Mouse (Mus musculus) heart, embryonic 11.5 days (tissue): ENCODE data around the gene Tbx19. TPM values are rescaled to one million over a fixed set of nuclear protein-coding genes. Genes with fewer than 3 reads are reported as not detected.

Source experiments
- ATAC-seq: fragments of 200-750 bp; cut with Nextera tagmentation; replicated peaks from 2 replicates; pipeline ENCODE4 v1.8.0; 2017; ENCODE audit warnings: moderate library complexity; ENCODE audit not compliant: insufficient number of reproducible peaks, low FRiP score, low TSS enrichment
- H3K27ac ChIP-seq: fragments of 300-500 bp; sonication (generic); 2 replicates; pipeline ENCODE4 v1.5.1; 2014; ENCODE audit warnings: mild to moderate bottlenecking, low read depth, low read length
- H3K27me3 ChIP-seq: fragments of 300-500 bp; sonication (generic); 2 replicates; pipeline ENCODE4 v1.6.1; 2014; ENCODE audit warnings: mild to moderate bottlenecking, low read length, mixed read lengths; ENCODE audit not compliant: control insufficient read depth, insufficient read depth
- H3K36me3 ChIP-seq: fragments of 300-500 bp; sonication (generic); 2 replicates; pipeline ENCODE4 v1.6.1; 2014; ENCODE audit warnings: mild to moderate bottlenecking, low read length, moderate library complexity, mixed read lengths; ENCODE audit not compliant: control insufficient read depth, insufficient read depth
- H3K4me1 ChIP-seq: fragments of 300-500 bp; sonication (generic); 2 replicates; pipeline ENCODE4 v1.6.1; 2014; ENCODE audit warnings: low read length; ENCODE audit not compliant: control insufficient read depth, insufficient read depth
- H3K4me2 ChIP-seq: fragments of 300-500 bp; sonication (generic); 2 replicates; pipeline ENCODE4 v1.6.1; 2014; ENCODE audit warnings: mild to moderate bottlenecking, moderate library complexity
- H3K4me3 ChIP-seq: fragments of 300-500 bp; sonication (generic); 2 replicates; pipeline ENCODE4 v1.5.1; 2014; ENCODE audit warnings: low read depth, low read length
- H3K9ac ChIP-seq: fragments of 300-500 bp; sonication (generic); 2 replicates; pipeline ENCODE4 v1.6.1; 2014; ENCODE audit warnings: mild to moderate bottlenecking, low read depth, low read length, moderate library complexity
- H3K9me3 ChIP-seq: fragments of 300-500 bp; sonication (generic); replicated peaks from 2 replicates; pipeline ENCODE4 v1.6.1; 2016; ENCODE audit warnings: low read length; ENCODE audit not compliant: control insufficient read depth
- WGBS: fragments of 180-500 bp; shearing (Covaris S2); extraction: QIAGEN DNeasy Blood & Tissue Kit; methylation state at CpG from one replicate; pipeline ENCODE4 v1.1.7; 2014; ENCODE audit not compliant: insufficient replicate concordance; 5-methylcytosine and 5-hydroxymethylcytosine counted together
- polyA plus RNA-seq: library from polyadenylated mRNA; unstranded; fragments of >200 nt; fragmentation: Nextera tagmentation; extraction: Ambion mirVana; gene quantifications from 2 replicates; pipeline ENCODE4 v1.2.1, GENCODE M21; 2014

The Tbx19 gene
- polyA plus RNA-seq, 1 experiment from 2014 or later, result not detected

DNA sequence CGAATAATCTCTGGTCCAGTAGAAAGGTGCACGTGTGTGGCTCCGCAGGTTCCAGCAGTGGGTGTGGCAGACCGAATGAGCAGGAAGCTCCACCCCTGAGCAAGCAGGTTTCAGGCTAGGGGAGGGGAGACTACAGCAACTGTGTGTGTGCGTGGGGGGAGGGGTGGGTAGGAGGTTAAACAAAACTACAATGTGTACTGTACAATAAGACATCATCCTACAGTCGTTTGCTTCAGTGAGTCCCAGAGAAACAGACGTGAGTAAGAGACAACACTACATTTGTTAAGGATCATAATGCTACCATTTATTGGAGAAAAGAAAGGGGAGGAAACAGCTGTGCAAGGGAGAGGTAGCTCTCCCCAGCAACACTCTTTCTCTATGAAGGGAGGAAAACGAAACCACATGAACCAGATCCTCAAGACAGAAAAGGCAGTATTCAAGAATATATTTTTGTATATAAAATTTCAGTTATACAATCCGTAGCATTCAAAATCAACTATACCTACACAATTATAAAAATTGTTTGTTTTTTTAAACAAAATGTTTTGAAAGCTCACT lies 13.6 kb upstream of the Tbx19 start:
- Histone ChIP-seq H3K36me3 (0 out of 2 replicates have a peak, but pooled peaks cover 4% of the 10 kb centered on the region), H3K9ac (no peak overlapping the region), H3K4me3 (no peak overlapping the region), H3K4me2 (no peak overlapping the region), H3K4me1 (no peaks in the 10 kb centered on the region), H3K9me3 (no peaks in the 10 kb centered on the region), H3K27me3 (no peaks in the 10 kb centered on the region), H3K27ac (no peak overlapping the region)
- no peak for ATAC-seq
- WGBS, result 66% methylated on average over 6 of the region's 9 CpGs

DNA sequence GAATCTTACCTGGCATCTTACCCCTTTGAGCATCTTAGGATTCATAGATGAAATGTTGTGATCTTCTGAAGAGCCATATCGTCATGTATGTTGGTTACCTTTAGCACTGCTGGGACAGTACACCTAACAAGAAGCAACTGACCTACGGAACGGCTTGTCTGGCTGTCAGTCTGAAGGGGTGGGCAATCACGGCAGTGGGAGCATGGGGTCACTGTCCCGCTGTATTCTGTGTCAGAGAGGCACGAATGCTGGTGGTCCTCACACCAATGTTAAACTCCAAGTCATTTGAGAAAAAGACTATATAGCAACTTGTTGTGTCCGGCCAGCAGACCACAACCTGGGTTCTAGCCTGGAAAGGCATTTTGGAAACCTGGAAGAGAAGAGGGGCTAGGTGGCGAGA lies 10.7 kb upstream of the Tbx19 start:
- no peaks in the 10 kb centered on the region for H3K4me1 ChIP-seq
- H3K4me2 ChIP-seq, result no peak overlapping the region
- no peak overlapping the region for H3K9ac ChIP-seq
- no peak overlapping the region for H3K27ac ChIP-seq
- H3K4me3 ChIP-seq, result no peak overlapping the region
- no peaks in the 10 kb centered on the region for H3K27me3 ChIP-seq
- no peaks in the 10 kb centered on the region for H3K9me3 ChIP-seq
- ATAC-seq, result no peak
- H3K36me3 ChIP-seq, result no peaks in the 10 kb centered on the region
- 88% methylated on average over 7 of the region's 8 CpGs for WGBS

GRCm38 (mm10) chr1:165170157-165170556 lies 9.6 kb upstream of the Tbx19 start:
- H3K27ac ChIP-seq, result no peak overlapping the region
- WGBS, result 68% methylated on average over 5 of the region's 5 CpGs
- ATAC-seq, result no peak
- no peak overlapping the region for H3K9ac ChIP-seq
- no peaks in the 10 kb centered on the region for H3K36me3 ChIP-seq
- no peaks in the 10 kb centered on the region for H3K27me3 ChIP-seq
- H3K4me1 ChIP-seq, result no peaks in the 10 kb centered on the region
- no peaks in the 10 kb centered on the region for H3K9me3 ChIP-seq
- no peak overlapping the region for H3K4me2 ChIP-seq
- H3K4me3 ChIP-seq, result no peak overlapping the region

- no peak overlapping the region for H3K27ac ChIP-seq
- WGBS, result 85% methylated on average over 3 of the region's 3 CpGs
- H3K4me1 ChIP-seq, result no peaks in the 10 kb centered on the region
- no peak overlapping the region for H3K4me3 ChIP-seq
- no peak for ATAC-seq
- no peak overlapping the region for H3K9ac ChIP-seq
- no peaks in the 10 kb centered on the region for H3K27me3 ChIP-seq
- H3K36me3 ChIP-seq, result no peaks in the 10 kb centered on the region
- H3K4me2 ChIP-seq, result no peak overlapping the region
- H3K9me3 ChIP-seq, result no peaks in the 10 kb centered on the region
Observed at GRCm38 (mm10) chr1:165169462-165169861, 8.9 kb upstream of the Tbx19 start.

DNA sequence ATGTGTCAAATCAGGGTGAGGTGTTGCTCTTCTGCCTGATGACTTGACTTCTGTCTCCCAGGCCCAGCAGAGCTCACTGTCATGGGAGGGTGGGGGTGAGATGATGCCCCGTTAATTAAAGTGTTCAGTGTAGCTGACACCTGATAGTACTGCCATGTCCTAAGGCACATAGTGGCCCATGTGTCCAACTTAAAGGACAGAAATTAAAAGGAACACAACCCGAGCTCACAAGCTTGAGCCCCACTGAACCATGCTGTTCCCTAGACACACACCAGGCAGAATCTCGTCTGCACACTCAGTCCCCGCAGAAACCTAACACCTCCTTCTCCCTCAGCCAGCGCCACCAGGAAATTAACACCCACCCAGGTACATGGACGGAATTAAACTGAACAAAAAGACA lies 4.3 kb upstream of the Tbx19 start:
- Histone ChIP-seq H3K9me3 (no peaks in the 10 kb centered on the region), H3K4me1 (no peaks in the 10 kb centered on the region), H3K4me3 (no peak overlapping the region), H3K36me3 (no peaks in the 10 kb centered on the region), H3K9ac (no peak overlapping the region), H3K4me2 (no peak overlapping the region), H3K27ac (no peak overlapping the region), H3K27me3 (no peaks in the 10 kb centered on the region)
- ATAC-seq, result no peak
- 81% methylated on average over 6 of the region's 6 CpGs for WGBS

- H3K27me3 ChIP-seq, result no peaks in the 10 kb centered on the region
- no peak for ATAC-seq
- WGBS, result 75% methylated on average over 10 of the region's 10 CpGs
- no peaks in the 10 kb centered on the region for H3K36me3 ChIP-seq
- H3K9ac ChIP-seq, result no peak overlapping the region
- no peak overlapping the region for H3K4me3 ChIP-seq
- no peaks in the 10 kb centered on the region for H3K4me1 ChIP-seq
- no peak overlapping the region for H3K27ac ChIP-seq
- no peak overlapping the region for H3K4me2 ChIP-seq
- no peaks in the 10 kb centered on the region for H3K9me3 ChIP-seq
Observed at GRCm38 (mm10) chr1:165158841-165159240, 1.7 kb downstream of the Tbx19 start.

GRCm38 (mm10) chr1:165154162-165154561 lies 6.4 kb downstream of the Tbx19 start:
- H3K9ac ChIP-seq, result no peak overlapping the region
- H3K4me2 ChIP-seq, result no peak overlapping the region
- no peaks in the 10 kb centered on the region for H3K9me3 ChIP-seq
- no peak overlapping the region for H3K4me3 ChIP-seq
- ATAC-seq, result no peak
- WGBS, result 78% methylated on average over 4 of the region's 4 CpGs
- H3K36me3 ChIP-seq, result no peaks in the 10 kb centered on the region
- no peaks in the 10 kb centered on the region for H3K27me3 ChIP-seq
- H3K27ac ChIP-seq, result no peak overlapping the region
- H3K4me1 ChIP-seq, result 0 out of 2 replicates have a peak, but pooled peaks cover 2% of the 10 kb centered on the region

GRCm38 (mm10) chr1:165151216-165151615 lies 9.4 kb downstream of the Tbx19 start:
- 60% methylated on average over 8 of the region's 8 CpGs for WGBS
- Histone ChIP-seq H3K9ac (no peak overlapping the region), H3K36me3 (no peaks in the 10 kb centered on the region), H3K4me3 (no peak overlapping the region), H3K9me3 (no peaks in the 10 kb centered on the region), H3K4me1 (0 out of 2 replicates have a peak, but pooled peaks cover 2% of the 10 kb centered on the region), H3K4me2 (no peak overlapping the region), H3K27me3 (no peaks in the 10 kb centered on the region), H3K27ac (no peak overlapping the region)
- no peak for ATAC-seq

DNA sequence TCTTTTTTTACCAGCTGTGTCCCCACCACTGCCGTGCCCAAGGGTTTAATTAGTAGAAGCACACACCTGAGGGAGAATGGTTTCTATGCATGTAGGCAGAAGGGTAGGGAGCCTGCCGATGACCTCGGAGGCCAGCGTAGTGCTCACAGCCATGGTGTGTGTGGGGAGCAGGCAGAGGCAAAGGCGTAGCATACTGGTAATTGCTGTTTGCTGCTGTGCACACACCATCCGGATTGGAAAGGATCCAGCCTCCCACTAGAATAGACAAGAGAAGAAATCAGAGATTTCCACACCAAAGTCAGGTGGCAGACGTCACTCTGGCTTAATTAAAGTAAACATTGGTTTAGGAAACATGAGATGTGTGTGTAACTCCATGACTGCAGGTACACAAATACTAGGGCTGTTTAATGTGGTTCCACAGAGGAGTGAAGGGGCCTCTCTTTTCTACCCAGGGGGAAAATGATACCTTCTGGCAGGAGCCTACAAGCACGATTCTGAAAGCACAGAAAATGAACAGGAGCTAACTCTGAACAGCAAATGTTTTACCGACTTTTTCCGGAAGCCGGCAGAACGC lies 18.1 kb downstream of the Tbx19 start:
- no peak overlapping the region for H3K9ac ChIP-seq
- no peak overlapping the region for H3K27ac ChIP-seq
- 76% methylated on average over 12 of the region's 12 CpGs for WGBS
- no peak for ATAC-seq
- no peaks in the 10 kb centered on the region for H3K36me3 ChIP-seq
- no peak overlapping the region for H3K4me2 ChIP-seq
- H3K4me1 ChIP-seq, result peaks cover 5% of the 10 kb centered on the region; the same call in 1 of the 2 replicates
- no peaks in the 10 kb centered on the region for H3K27me3 ChIP-seq
- no peaks in the 10 kb centered on the region for H3K9me3 ChIP-seq
- H3K4me3 ChIP-seq, result no peak overlapping the region
